Mouse (Mus musculus): ENCODE measurements around the gene Cryba2.

DNA sequence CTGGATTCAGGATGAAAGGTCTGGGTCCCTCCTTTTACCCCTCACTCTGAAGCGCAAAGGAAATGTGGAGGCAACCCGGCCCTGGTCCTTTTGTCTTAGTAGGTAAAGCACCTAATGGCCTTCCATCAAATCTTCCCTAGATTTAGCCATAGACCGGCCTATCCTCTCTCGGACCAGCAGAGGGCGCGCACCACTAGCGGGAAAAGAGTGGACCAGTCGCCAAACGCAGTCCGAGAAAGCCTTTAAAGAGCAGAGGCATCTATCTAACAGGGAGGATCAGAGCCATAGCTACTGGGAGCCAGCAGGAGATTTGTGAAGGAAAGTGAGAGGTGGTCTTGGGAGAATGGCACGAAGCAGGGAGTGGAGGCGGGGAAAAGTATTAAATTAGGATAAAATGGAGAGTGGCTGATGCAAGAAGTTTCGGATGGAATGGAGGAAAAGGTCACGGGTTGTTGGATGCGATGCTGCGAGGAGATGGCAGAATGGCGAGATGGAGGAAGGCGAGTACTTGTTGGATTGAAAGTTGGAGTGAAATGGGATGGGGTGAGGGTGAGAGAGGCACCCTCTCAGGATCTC, 12.1 kb downstream of the Cryba2 start:
- no peak for TF ChIP-seq POLR2A (IDR thresholded peaks at IDR 0.05; ENCODE audit: borderline replicate concordance, insufficient read depth, low read length)
- TF ChIP-seq CTCF (IDR thresholded peaks at IDR 0.05; ENCODE audit: borderline replicate concordance, insufficient read depth, low read depth, low read length), result peak; percentile 86
